Mouse (Mus musculus) MEL (cell line): ENCODE results near the gene Ssr2. TPM values are rescaled to one million over a fixed set of nuclear protein-coding genes. Genes with fewer than 3 reads are reported as not detected.

Source experiments
- DNase-seq: peaks from one replicate; pipeline ENCODE4 v3.0.0; 2011; ENCODE audit warnings: low read depth, low spot score
- H3K27ac ChIP-seq: 2 replicates; pipeline ENCODE4 v1.5.1; 2012; ENCODE audit warnings: low read depth, mild to moderate bottlenecking, control low read depth, low read length, moderate library complexity; ENCODE audit not compliant: control insufficient read depth
- H3K27me3 ChIP-seq, 2 experiments: fragments of 150-350 bp in 1 of 2; sonication (generic) in 1 of 2; 2 replicates each; pipeline ENCODE4 v1.6.1; 2012; ENCODE audit warnings: low read length in 2 of 2, mild to moderate bottlenecking in 2 of 2, improper control_type of control experiment in 1 of 2, moderate library complexity in 1 of 2; ENCODE audit not compliant: insufficient read depth in 2 of 2, control insufficient read depth in 1 of 2
- H3K36me3 ChIP-seq, 2 experiments: 2 replicates each; pipeline ENCODE4 v1.6.1; 2012 to 2014; ENCODE audit warnings: low read length in 2 of 2, improper control_type of control experiment in 1 of 2, inconsistent platforms in 1 of 2, mild to moderate bottlenecking in 1 of 2; ENCODE audit not compliant: insufficient read depth in 2 of 2, control insufficient read depth in 1 of 2
- H3K4me1 ChIP-seq, 2 experiments: fragments of 150-350 bp in 1 of 2; sonication (generic) in 1 of 2; 2 replicates each; pipeline ENCODE4 v1.6.1; 2012; ENCODE audit warnings: low read length in 2 of 2, improper control_type of control experiment in 1 of 2, mild to moderate bottlenecking in 1 of 2; ENCODE audit not compliant: insufficient read depth in 2 of 2, control insufficient read depth in 1 of 2
- H3K4me3 ChIP-seq, 2 experiments: fragments of 150-350 bp in 1 of 2; sonication (generic) in 1 of 2; 2 replicates each; pipeline ENCODE4 v1.5.1; 2012; ENCODE audit warnings: low read depth in 2 of 2, low read length in 2 of 2, mild to moderate bottlenecking in 2 of 2, moderate library complexity in 2 of 2, control low read depth in 1 of 2, improper control_type of control experiment in 1 of 2; ENCODE audit not compliant: control insufficient read depth in 1 of 2, insufficient read depth in 1 of 2
- H3K79me2 ChIP-seq: 2 replicates; pipeline ENCODE4 v1.6.1; 2012; ENCODE audit warnings: mild to moderate bottlenecking, low read length, moderate library complexity; ENCODE audit not compliant: control insufficient read depth, poor library complexity, insufficient read depth
- H3K9ac ChIP-seq: 2 replicates; pipeline ENCODE4 v1.6.1; 2012; ENCODE audit warnings: low read depth, mild to moderate bottlenecking, control low read depth, low read length, moderate library complexity; ENCODE audit not compliant: control insufficient read depth, poor library complexity, severe bottlenecking
- H3K9me3 ChIP-seq: fragments of 150-350 bp; sonication (generic); replicated peaks from 2 replicates; pipeline ENCODE4 v1.6.1; 2012; ENCODE audit warnings: mild to moderate bottlenecking, low read length, improper control_type of control experiment, moderate library complexity; ENCODE audit not compliant: insufficient read depth
- BHLHE40 ChIP-seq: IDR thresholded peaks from 2 replicates; pipeline ENCODE4 v1.6.1; 2012; ENCODE audit warnings: low read depth, mild to moderate bottlenecking, inconsistent platforms, low read length, improper control_type of control experiment, borderline replicate concordance
- CHD1 ChIP-seq: IDR thresholded peaks from 2 replicates; pipeline ENCODE4 v1.6.1; 2012; ENCODE audit warnings: low read depth, mild to moderate bottlenecking, inconsistent platforms, low read length, improper control_type of control experiment
- CTCF ChIP-seq, 3 experiments: IDR thresholded peaks in 2 of 3; conservative IDR thresholded peaks in 1 of 3; 2 replicates each; pipeline ENCODE4 v1.5.1; 2011 to 2012; ENCODE audit warnings: low read length in 3 of 3, low read depth in 2 of 3, mild to moderate bottlenecking in 2 of 3, improper control_type of control experiment in 1 of 3, inconsistent platforms in 1 of 3, mixed read lengths in 1 of 3, moderate library complexity in 1 of 3; ENCODE audit not compliant: control insufficient read depth in 1 of 3, insufficient read depth in 1 of 3, poor library complexity in 1 of 3, severe bottlenecking in 1 of 3
- EP300 ChIP-seq, 2 experiments: IDR thresholded peaks; 2 replicates each; pipeline ENCODE4 v1.6.1; 2011; ENCODE audit warnings: improper control_type of control experiment in 2 of 2, low read length in 2 of 2, low read depth in 1 of 2, mild to moderate bottlenecking in 1 of 2
- HCFC1 ChIP-seq: IDR thresholded peaks from 2 replicates; pipeline ENCODE4 v1.6.1; 2012; ENCODE audit warnings: low read depth, mild to moderate bottlenecking, inconsistent platforms, low read length, improper control_type of control experiment, moderate library complexity
- KAT2A ChIP-seq: conservative IDR thresholded peaks from 2 replicates; pipeline ENCODE4 v1.6.1; 2012; ENCODE audit warnings: low read depth, low read length, improper control_type of control experiment, inconsistent platforms
- MAFK ChIP-seq: IDR thresholded peaks from 2 replicates; pipeline ENCODE4 v1.6.1; 2011; ENCODE audit warnings: low read depth, mild to moderate bottlenecking, low read length, improper control_type of control experiment, borderline replicate concordance
- MXI1 ChIP-seq: IDR thresholded peaks from 2 replicates; pipeline ENCODE4 v1.6.1; 2011; ENCODE audit warnings: mild to moderate bottlenecking, low read depth, low read length, improper control_type of control experiment
- MYB ChIP-seq: IDR thresholded peaks from 2 replicates; pipeline ENCODE4 v1.6.1; 2011; ENCODE audit warnings: mild to moderate bottlenecking, low read depth, low read length, improper control_type of control experiment
- MYC ChIP-seq: IDR thresholded peaks from 2 replicates; pipeline ENCODE4 v1.6.1; 2011; ENCODE audit warnings: low read depth, mild to moderate bottlenecking, low read length, improper control_type of control experiment, moderate library complexity
- NELFE ChIP-seq: IDR thresholded peaks from 2 replicates; pipeline ENCODE4 v1.6.1; 2011; ENCODE audit warnings: low read depth, low read length, improper control_type of control experiment
- POLR2AphosphoS2 ChIP-seq: IDR thresholded peaks from 2 replicates; pipeline ENCODE4 v1.6.1; 2011; ENCODE audit warnings: low read length, improper control_type of control experiment
- RAD21 ChIP-seq: IDR thresholded peaks from 2 replicates; pipeline ENCODE4 v1.6.1; 2011; ENCODE audit warnings: mild to moderate bottlenecking, low read depth, low read length, improper control_type of control experiment
- SMC3 ChIP-seq: IDR thresholded peaks from 2 replicates; pipeline ENCODE4 v1.6.1; 2011; ENCODE audit warnings: low read depth, low read length, improper control_type of control experiment
- TBP ChIP-seq: IDR thresholded peaks from 2 replicates; pipeline ENCODE4 v1.8.0; 2011; ENCODE audit warnings: low read depth, low read length, improper control_type of control experiment
- USF1 ChIP-seq: IDR thresholded peaks from 2 replicates; pipeline ENCODE4 v1.6.1; 2014; ENCODE audit warnings: low read depth, mild to moderate bottlenecking, inconsistent platforms, low read length, improper control_type of control experiment, moderate library complexity
- USF2 ChIP-seq, 2 experiments: IDR thresholded peaks; 2 replicates each; pipeline ENCODE4 v1.6.1; 2011 to 2012; ENCODE audit warnings: improper control_type of control experiment in 2 of 2, low read length in 2 of 2, borderline replicate concordance in 1 of 2, inconsistent platforms in 1 of 2, low read depth in 1 of 2, mild to moderate bottlenecking in 1 of 2; ENCODE audit not compliant: insufficient read depth in 1 of 2
- ZNF384 ChIP-seq: IDR thresholded peaks from 2 replicates; pipeline ENCODE4 v1.6.1; 2012; ENCODE audit warnings: low read depth, mild to moderate bottlenecking, inconsistent platforms, low read length, improper control_type of control experiment
- polyA plus RNA-seq, 2 experiments: library from polyadenylated mRNA; stranded (reverse) in 1 of 2; unstranded in 1 of 2; fragments of >175 nt in 1 of 2; fragments of >200 nt in 1 of 2; gene quantifications; 2 replicates each; pipeline versions ENCODE4 v1.2.1 to v1.2.4; 2012; ENCODE audit warnings: low replicate concordance in 2 of 2, low read depth in 1 of 2; ENCODE audit not compliant: insufficient read length in 2 of 2, insufficient read depth in 1 of 2, missing spikeins in 1 of 2
- total RNA-seq: library from RNA; depleted of rRNA; stranded (reverse); fragments of 300-350 nt; gene quantifications from 2 replicates; pipeline ENCODE4 v1.2.3, GENCODE M21; 2012

Ssr2 gene
- total and polyA plus RNA-seq, 3 experiments: 176 to 706 (median 594) TPM

- peaks cover 34% of the 10 kb centered on the region for H3K79me2 ChIP-seq
- H3K36me3 ChIP-seq: peaks cover 12 to 54% of the 10 kb centered on the region in 2 experiments
- TF ChIP-seq SMC3: peak; percentile 50
- peak; percentile 32 to 56 (median 54) for TF ChIP-seq CTCF (IDR thresholded peaks at IDR 0.05 in 2 of 3, conservative IDR thresholded peaks at IDR 0.05 in 1 of 3; ENCODE audit: control insufficient read depth in 1 of 3, insufficient read depth in 1 of 3, low read depth in 2 of 3, low read length in 3 of 3, poor library complexity in 1 of 3, severe bottlenecking in 1 of 3)
- TF ChIP-seq TBP: no peak
- TF ChIP-seq MAFK: no peak
- peak; percentile 33 for TF ChIP-seq RAD21
- TF ChIP-seq MYC: no peak
- TF ChIP-seq MYB: no peak
- H3K4me3 ChIP-seq: no peak overlapping the region
- no peaks in the 10 kb centered on the region for H3K9me3 ChIP-seq
- H3K4me1 ChIP-seq: peaks cover 13 to 16% of the 10 kb centered on the region in 2 experiments
- peak; percentile 41 for DNase-seq
- no peak overlapping the region for H3K9ac ChIP-seq
- no peak overlapping the region for H3K27ac ChIP-seq
- H3K27me3 ChIP-seq: no peaks in the 10 kb centered on the region
Observed at GRCm38 (mm10) chr3:88631921-88632587, 56.4 kb downstream of the Ssr2 start.

GRCm38 (mm10) chr3:88633056-88633455 lies 57.4 kb downstream of the Ssr2 start:
- Histone ChIP-seq H3K79me2 (peaks cover 24% of the 10 kb centered on the region), H3K4me1 (peaks cover 6 to 7% of the 10 kb centered on the region in 2 experiments; a peak in 3 of 4 replicates), H3K27me3 (no peaks in the 10 kb centered on the region), H3K9me3 (no peaks in the 10 kb centered on the region), H3K4me3 (no peak overlapping the region), H3K9ac (no peak overlapping the region), H3K27ac (no peak overlapping the region), H3K36me3 (peaks cover 4 to 57% of the 10 kb centered on the region in 2 experiments)
- TF ChIP-seq NELFE: no peak
- TF ChIP-seq MAFK: no peak
- TF ChIP-seq USF1: no peak
- no peak for TF ChIP-seq EP300 (IDR thresholded peaks at IDR 0.05; ENCODE audit: low read depth in 1 of 2, low read length in 2 of 2)
- no peak for TF ChIP-seq ZNF384
- TF ChIP-seq BHLHE40: no peak
- TF ChIP-seq MXI1: no peak
- no peak for TF ChIP-seq SMC3
- TF ChIP-seq KAT2A: no peak
- TF ChIP-seq POLR2AphosphoS2: no peak
- TF ChIP-seq USF2 (IDR thresholded peaks at IDR 0.05; ENCODE audit: borderline replicate concordance in 1 of 2, insufficient read depth in 1 of 2, low read depth in 1 of 2, low read length in 2 of 2): no peak
- TF ChIP-seq HCFC1: no peak
- TF ChIP-seq CHD1: no peak
- DNase-seq: no peak
